Mouse (Mus musculus): ENCODE results near the gene Epb41l2.
A peak's percentile ranks its signal among the peaks of the same experiment; 100 is the strongest.

The Epb41l2 gene

DNA sequence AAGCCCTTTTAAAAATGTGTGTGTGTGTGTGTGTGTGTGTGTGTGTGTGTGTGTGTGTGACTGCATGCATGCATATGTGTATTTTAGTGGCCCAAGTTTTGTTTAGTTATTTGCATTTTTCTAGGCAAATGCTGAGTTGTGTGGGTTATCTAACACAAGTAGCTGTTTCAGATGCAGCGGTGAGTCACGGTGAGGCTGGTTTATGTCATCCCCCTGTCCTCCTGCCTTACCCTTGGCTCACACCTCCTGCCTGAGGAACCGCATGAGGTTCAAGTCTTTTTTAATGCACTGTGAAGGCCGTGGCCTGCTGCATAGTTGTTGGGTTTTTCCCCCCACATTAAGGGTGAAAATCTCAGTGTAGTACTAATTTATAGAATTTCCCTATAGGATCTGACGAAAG lies 73.3 kb downstream of the Epb41l2 start:
- no peak for DNase-seq (ENCODE audit: extremely low read depth, low read depth, low spot score)

DNA sequence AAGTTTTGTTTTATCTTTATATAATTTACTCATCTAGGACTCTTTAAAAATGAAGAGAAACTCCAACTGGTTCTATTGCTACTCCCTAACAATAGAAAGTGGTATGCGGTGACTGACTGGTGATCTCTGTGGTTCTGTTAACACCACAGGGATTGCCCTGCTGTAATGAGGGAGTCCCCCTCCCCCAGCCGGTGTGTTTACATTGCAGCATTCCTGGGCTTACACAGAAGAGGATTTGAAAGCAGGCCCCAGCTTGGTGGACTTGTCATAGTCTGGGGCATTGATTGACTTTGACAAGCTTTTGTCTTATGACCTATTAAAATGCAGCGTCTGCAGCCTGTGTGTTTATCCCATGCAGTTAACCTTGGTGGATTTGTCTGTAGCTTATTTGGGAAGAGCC lies 73.9 kb downstream of the Epb41l2 start:
- DNase-seq (ENCODE audit: extremely low read depth, low read depth, low spot score) = no peak

DNA sequence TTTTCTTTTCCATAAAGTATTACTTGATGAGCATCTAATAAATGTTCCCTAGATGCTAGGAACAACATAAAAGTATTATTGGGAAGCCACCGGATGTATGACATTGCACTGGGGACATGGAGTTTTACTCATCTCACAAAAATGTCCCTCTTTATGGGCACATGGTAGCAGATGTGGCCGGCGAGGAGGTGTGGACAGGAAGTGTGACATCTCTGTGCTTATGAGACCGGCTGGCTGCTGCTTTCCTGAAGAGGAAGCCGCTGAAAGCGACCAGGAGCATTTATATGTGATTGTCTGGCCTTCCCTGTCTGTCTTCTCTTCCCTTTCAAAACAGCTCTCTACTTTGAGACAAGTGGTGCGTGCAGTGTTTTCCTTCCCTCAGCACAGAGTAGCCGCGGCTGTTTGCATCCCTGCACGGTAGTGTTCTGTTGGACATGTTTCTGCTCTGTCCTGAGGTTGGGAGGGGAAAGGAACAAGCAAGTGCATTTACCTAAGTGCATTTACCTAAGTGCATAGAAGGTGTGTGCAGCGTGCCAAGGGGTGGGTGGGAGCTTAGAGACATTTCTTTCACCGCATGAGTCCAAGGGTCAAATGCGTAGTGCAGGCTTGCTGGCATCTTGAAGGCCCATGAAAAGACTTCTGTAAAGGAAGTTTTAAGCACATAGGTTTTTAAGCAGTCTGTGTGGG lies 74.9 kb downstream of the Epb41l2 start:
- DNase-seq (ENCODE audit: extremely low read depth, low read depth, low spot score) = no peak

DNA sequence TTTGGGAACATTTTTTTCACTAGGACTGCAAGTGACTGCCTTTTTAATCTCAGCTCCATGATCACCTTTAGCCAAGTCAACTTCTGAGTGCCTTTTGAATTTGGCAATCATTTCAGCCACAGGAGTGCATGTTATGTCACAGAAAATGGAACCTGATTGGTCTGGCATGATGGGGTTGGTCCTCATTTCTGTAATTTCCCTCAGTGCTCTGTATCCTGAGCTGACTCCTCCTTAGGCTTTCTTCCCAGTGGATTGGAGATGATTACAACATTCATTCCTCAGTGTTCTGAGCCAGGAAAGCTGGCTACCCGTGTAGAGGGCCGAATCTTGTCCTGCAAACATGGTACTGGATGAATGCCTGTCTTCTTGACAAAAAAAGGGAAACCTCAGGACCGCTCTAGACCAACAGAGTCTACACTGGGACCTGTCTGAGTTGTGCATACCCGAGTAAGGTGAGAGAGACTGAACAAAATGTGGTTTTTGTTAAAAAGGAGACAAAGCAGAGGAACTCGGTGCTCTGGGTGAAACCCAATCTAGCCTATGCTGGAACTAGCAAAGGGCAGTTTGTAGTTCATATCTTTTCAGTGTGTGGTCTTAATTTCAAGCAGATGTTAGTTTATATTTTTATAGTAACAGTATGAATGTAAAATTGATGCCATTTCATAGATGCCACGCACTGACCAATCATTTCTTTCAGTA lies 77.3 kb downstream of the Epb41l2 start:
- peak; percentile 97 for DNase-seq (ENCODE audit: extremely low read depth, low read depth, low spot score)

DNA sequence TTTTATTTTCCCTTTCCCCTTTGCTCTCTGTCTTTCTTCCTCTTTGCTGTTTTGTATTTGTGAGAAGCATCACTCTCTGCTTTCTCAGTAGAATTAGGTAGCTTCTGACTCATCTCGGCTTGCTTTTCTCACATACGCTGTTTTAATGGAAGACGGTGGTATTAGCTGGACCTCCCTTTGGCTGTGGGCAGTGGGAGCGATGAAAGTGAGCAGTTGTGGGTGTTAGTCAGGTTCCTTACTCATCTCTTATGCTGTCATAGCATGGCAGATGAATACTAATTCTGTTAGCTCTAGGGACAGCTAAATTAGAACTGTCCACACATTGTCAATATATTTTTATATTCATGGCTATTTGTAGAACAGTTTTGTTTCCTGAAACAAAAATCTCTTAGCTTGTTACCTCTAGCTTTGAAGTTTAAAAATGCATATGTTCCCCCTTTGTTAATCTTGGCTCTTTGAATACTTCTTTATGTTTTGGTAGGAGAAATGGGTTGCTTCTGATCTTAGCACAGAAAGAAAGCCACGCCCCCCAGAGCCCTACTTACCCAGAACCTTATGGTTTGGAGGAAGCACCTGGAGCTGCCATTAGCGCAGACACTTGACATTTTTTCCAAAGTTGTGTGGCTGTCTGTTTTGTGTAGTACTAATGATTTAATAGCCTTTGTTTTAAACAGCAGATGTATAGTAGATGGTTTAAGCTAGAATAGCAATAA lies 78.1 kb downstream of the Epb41l2 start:
- DNase-seq (ENCODE audit: extremely low read depth, low read depth, low spot score) = no peak

DNA sequence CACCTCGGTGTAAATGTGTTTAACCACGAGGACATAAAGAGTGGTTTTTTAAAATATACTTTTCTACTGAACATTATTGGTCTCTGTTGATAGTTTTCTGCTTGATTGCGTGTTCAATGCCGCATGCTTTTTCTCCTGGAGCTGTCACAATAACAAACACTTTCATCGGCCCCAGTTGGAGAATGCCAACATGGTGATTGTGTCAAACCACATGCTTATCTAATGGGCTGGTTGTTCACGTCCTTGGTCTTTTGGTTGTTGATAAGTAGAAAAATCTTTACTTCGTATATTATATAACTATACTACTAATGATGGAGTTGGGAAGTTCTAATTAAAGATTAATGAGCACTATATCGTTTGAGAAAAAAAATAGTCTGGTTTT lies 78.7 kb downstream of the Epb41l2 start:
- no peak for DNase-seq (ENCODE audit: extremely low read depth, low read depth, low spot score)

DNA sequence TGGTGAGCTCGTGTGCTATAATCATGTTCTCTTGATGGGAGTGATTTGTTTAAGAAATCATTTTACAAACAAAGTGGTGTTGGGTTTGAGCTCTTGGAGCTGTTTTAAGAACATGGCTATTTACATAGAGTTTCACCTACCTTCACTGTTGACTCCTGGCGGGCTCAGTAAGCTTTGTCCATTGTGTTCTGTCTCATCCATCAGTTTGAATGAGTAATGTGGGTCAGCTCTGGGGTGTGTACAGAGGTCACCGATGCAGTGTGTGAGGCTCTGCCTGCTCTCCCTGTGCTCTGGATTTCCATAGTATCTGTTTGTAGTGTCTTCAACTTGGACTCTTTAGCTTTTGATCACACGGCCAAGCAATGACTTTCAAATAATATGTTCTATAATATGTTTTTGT lies 79.6 kb downstream of the Epb41l2 start:
- DNase-seq (ENCODE audit: extremely low read depth, low read depth, low spot score) = no peak

DNA sequence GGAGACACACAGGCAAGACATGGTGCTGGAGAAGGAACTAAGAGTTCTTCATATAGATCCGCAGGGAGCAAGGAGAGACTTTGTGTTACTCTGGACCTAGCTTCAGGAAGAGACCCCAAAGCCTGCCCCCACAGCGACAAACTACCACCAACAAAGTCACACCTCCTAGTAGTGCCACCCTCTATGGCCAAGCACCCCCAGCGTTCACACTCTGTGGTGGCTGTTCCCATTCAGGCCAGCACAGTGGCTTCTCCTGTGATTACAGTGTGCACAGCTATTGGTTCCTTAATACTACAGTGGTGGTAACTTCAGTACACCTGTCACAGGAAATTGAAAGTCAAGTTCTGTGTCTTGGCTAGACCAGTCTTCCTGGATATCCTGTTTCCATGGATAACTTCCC lies 80.3 kb downstream of the Epb41l2 start:
- DNase-seq (ENCODE audit: extremely low read depth, low read depth, low spot score) = no peak

DNA sequence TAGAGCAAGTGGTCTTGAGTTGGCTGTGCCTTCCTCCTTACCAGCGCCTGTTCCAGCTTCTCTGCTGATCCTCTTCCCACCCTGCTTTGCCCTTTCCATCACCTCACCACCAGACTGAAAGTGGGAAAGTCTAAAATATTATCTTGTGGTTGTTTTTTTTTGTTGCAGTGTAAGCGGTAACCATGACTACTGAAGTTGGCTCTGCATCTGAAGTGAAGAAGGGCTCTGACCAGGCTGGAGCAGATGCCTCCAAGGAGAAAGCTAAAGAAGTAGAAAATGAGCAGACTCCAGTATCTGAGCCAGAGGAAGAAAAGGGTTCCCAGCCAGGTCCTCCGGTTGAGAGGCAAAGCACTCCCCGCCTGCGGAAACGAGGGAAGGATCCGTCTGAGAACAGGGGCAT lies 81.8 kb downstream of the Epb41l2 start:
- no peak for DNase-seq (ENCODE audit: extremely low read depth, low read depth, low spot score)

DNA sequence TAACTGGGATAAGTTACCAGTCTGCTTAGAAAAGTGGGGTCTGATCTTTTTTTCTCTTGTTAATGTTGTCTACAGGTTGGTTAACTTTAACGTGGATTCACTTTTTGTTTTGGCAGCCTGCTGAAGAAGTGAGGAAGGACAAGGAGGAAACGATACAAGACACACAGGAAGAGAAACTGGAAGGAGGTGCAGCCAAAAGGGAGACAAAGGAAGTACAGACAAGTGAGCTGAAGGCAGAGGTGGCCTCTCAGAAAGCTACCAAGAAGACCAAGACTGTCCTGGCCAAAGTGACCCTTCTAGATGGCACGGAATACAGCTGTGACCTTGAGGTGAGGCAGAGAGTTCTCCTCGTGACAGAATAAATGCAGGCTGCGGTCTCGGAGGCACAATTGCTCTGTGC lies 84.0 kb downstream of the Epb41l2 start:
- no peak for DNase-seq (ENCODE audit: extremely low read depth, low read depth, low spot score)

DNA sequence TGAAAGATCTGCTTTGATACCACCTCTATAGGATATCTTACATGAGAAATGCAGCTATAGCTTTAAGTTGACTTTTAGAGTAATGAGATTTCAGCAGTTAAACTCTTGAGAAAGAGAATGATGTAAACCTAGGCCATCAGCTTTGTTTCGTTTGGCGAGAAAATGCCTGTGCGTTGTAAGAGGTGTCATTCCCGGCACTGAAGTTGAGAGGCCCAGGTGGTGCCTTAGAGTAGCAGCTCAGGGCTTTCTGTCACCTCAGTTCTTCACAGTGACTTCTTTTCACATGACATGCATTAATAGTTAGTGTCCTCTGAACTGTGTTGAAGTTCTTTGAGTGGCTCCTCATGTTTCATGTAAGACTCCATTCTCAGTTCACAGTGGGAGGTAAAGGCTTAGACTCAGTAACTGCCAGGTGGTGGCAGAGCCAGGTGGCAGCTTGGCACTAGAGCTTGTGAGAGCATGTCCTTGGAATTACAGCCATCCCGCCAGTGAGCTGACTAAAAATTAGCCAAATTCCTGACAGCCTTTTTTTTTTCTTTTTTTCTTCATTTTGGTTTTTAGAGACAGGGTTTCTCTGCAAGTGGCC lies 84.7 kb downstream of the Epb41l2 start:
- DNase-seq (ENCODE audit: extremely low read depth, low read depth, low spot score) = no peak

DNA sequence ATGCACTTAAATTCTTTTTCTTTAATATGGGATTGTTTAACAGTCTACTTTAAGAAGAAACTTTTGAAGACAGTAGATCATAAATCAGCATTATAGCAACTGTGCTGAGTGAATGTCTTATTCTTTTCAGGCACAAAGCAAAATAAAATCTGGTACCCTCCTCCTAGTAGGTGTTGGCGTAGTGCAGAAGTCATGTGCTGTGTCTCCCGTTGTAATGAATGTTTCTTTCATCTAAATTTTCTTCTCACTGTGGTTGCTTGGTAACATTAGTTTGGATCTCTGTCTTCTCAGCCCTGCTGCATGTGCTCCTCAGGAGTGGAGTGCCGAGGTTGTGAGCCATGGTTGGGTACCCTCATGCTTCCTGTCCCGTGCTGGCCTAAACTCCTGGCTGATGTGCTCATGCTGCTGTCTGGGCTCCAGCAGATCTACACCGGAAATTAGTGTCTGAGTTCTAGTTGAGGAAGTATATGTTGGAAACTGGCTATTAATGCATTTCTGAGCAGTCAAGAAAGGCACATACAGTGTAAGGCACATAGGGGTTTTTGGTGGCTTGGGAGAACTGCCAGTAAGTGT lies 87.4 kb downstream of the Epb41l2 start:
- DNase-seq (ENCODE audit: extremely low read depth, low read depth, low spot score) = no peak

DNA sequence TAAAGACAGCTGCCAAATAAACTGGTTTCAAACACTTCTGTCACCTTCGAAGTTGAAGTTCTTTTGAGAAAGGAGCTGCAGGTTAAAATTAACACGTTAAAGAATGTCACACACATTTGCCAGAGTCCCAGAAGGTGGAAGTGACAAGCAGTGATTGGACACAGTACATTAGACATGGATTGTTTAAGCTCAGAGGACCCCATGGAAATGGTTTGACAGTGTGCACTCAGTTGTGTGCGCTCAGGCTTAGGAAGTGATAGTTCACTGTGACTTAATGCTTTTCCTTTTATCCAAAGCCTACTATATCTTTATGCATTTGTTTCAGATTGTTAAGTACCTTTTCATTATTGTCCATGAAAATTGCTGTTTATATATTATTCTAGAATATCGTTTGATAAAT lies 89.1 kb downstream of the Epb41l2 start:
- no peak for DNase-seq (ENCODE audit: extremely low read depth, low read depth, low spot score)

DNA sequence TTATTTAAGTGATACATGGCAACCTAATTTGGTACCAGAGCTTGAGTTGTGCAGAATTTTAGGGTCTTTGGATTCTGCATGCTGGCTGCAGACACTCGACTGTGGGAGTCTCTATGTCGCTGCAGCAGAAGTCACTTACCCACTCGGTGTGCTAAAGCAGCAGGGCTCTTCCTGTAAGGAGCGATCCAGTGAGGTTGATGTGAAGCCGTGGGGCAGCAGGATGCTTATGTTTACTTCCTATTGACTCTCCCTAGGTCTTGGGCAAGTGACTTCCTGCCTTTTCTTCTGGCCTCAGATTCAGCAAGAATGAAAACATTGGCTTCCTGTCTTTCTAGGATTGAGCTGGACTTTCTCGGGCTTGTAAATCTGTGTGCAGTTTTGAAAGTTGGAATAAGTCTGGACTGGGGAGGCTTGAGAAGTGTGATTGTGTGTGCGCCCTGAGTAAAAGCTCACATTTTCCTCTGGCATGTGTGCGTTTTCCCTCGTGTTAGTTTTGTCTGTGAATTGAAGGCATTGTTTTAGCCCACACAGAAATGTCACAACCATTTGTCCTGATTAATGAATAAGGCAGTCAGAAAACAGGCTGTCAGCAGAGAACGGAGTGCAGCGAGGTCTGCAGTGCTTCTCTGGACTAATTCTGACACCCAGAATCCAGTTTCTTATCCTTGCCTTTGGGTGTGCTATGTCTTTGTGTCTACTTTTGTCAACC lies 89.9 kb downstream of the Epb41l2 start:
- DNase-seq (ENCODE audit: extremely low read depth, low read depth, low spot score) = no peak

DNA sequence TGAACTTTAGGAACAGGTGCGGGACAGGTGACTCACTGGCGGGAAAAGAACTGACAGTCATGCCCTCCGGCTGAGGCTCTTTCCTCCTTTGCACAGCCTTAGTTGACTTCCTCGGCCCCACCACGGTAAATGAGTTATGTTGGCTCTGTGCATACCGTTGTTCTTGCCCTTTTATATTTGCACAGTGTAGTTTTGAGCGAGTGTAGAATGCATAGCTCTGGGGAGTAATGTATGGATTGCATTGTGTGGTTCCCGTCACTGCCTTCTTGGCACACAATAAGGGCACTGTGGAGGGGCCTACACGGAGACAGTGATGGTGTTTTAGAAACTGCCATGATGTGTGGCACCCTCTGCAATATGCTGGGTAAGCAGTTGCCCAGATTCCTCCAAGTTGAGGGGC lies 93.6 kb downstream of the Epb41l2 start:
- no peak for DNase-seq (ENCODE audit: extremely low read depth, low read depth, low spot score)

DNA sequence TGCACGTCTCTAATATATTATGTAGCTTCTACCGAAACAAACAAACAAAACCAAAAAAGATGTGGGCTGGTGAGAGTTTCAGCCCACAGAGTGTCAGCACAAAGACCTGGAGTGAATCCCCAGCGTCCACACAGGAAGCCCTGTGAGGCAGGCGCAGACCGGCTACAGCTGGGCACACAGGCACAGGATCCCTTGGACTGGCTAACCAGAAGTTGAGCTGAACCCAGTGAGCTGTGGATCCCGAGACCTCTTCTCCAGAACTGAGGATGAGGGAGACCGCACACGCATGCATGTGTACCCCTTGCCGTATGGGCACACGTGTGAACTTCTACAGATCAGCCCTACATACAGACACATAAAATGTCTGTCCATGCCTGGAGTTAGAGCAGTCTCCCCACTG lies 94.2 kb downstream of the Epb41l2 start:
- DNase-seq (ENCODE audit: extremely low read depth, low read depth, low spot score) = no peak

DNA sequence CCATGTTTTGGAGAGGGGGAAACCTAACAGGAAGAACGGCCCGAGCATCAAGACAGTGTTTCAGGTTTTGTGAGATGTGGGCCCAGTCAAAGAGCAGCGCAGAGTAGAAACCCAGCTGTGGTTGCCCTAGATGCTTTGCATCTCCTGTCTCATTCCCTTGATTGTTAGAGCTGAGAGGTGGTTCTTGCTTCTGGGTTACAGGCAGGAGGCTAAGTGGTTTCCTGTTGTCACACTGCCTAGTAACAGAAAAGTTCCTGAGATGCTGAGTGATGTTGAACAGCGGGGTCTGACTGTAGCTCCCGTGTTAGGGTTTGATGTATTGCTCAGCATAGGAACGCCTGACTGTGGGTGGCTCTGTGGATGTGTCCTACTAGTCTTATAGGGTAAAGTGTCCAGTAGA lies 97.5 kb downstream of the Epb41l2 start:
- no peak for DNase-seq (ENCODE audit: extremely low read depth, low read depth, low spot score)

DNA sequence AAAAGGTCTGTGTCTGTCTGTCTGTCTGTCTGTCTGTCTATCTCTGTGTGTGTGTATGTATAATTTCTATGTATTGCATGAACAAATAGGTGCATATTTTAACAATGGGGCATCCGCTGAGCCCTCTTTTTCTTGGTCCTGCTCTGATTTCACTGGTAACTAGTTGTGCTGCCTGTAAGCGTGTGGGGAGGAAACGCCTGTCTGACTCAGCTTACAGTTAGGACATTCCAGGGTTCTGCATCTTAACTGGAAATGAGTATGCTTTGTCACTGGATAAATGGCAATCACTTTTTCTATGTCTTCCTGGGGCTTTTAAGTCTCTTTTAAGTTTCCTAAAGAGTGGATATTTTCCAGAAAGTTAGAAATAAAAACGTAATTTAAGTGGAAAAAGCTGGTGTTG lies 98.4 kb downstream of the Epb41l2 start:
- no peak for DNase-seq (ENCODE audit: extremely low read depth, low read depth, low spot score)

DNA sequence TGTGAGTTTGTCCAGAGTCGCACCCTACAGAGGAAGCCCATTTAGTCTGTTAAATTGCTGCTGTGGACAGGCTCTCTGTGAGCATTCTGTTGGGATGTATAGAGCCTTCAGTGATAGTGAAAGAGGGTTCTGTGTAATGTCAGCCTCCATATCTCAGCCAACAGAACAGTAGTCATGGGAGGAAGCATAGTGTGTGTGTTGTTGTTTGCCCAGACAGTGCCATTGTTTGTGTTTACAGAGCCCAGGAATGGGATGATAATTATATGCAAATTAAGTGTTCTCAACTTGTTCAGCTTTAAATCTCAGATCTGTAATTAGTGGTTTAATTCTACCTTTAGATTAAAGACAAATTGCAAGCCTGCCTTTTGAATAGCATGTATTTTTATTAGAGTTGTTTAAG lies 102.2 kb downstream of the Epb41l2 start:
- DNase-seq (ENCODE audit: extremely low read depth, low read depth, low spot score) = no peak

DNA sequence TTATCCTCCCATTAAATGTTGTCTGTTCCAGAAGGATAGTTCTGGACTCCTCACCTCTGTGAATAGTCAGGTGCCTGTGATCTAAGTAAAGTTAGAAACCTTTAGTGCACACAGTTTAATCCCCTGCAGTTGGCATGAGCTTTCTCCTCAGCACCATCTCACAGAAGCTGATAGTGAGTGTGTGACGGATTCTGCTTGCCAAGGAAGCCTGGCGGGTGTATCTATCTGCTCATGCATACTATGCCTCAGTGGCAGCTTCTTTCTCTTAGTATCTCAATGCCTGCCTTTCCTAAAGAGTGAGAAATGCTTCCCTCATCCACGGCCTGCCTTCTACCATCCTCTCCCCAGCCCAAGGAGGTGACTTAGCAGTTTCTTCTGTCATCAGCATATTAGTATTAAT lies 103.1 kb downstream of the Epb41l2 start:
- no peak for DNase-seq (ENCODE audit: extremely low read depth, low read depth, low spot score)

DNA sequence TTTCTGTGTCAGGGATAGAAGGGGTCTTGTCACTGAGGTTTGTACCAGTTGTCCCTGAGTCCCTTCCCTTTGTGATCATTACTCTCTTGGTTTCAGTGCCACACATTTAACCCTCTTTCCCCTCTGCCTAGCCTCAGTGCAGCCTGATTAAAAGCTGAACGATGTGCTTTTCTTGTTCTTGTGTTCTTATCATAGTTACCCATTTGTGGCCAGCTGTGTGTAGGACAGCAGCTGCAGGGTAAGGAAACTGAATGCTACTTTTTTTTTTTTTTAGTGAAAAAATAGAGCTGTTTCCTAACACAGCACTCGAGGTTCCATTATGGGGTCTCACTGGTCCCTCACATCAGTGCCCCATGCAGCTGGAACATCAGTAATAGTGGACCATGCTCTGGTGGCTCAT lies 106.9 kb downstream of the Epb41l2 start:
- DNase-seq (ENCODE audit: extremely low read depth, low read depth, low spot score) = no peak

Data from fat pad, adult 2 months (tissue).